Mouse (Mus musculus) liver, embryonic 12.5 days (tissue): ENCODE data around the gene Thap4. TPM values are rescaled to one million over a fixed set of nuclear protein-coding genes. Genes with fewer than 3 reads are reported as not detected.
A peak's percentile ranks its signal among the peaks of the same experiment; 100 is the strongest.
"Not testable (repeated sequence)": the region's sequence is repeated elsewhere in the genome, so short reads cannot be mapped to it uniquely, and the experiment has no call there.

ENCODE experiments used
- ATAC-seq: fragments of 200-750 bp; cut with Nextera tagmentation; 2 replicates; pipeline ENCODE4 v1.8.0; 2017; ENCODE audit warnings: moderate number of reproducible peaks, mild to moderate bottlenecking, moderate library complexity
- H3K27ac ChIP-seq: fragments of 300-500 bp; sonication (generic); 2 replicates; pipeline ENCODE4 v1.5.1; 2016; ENCODE audit warnings: mild to moderate bottlenecking
- H3K27me3 ChIP-seq: fragments of 300-500 bp; sonication (generic); replicated peaks from 2 replicates; pipeline ENCODE4 v1.6.1; 2016; ENCODE audit warnings: mild to moderate bottlenecking, moderate library complexity
- H3K36me3 ChIP-seq: fragments of 300-500 bp; sonication (generic); 2 replicates; pipeline ENCODE4 v1.6.1; 2016; ENCODE audit warnings: mild to moderate bottlenecking, moderate library complexity
- H3K4me1 ChIP-seq: fragments of 300-500 bp; sonication (generic); 2 replicates; pipeline ENCODE4 v1.6.1; 2016
- H3K4me2 ChIP-seq: fragments of 300-500 bp; sonication (generic); 2 replicates; pipeline ENCODE4 v1.6.1; 2016; ENCODE audit warnings: mild to moderate bottlenecking, moderate library complexity
- H3K4me3 ChIP-seq: fragments of 300-500 bp; sonication (generic); 2 replicates; pipeline ENCODE4 v1.5.1; 2016; ENCODE audit warnings: mild to moderate bottlenecking, moderate library complexity
- H3K9ac ChIP-seq: fragments of 300-500 bp; sonication (generic); 2 replicates; pipeline ENCODE4 v1.6.1; 2016; ENCODE audit warnings: mild to moderate bottlenecking, moderate library complexity
- H3K9me3 ChIP-seq: fragments of 300-500 bp; sonication (generic); replicated peaks from 2 replicates; pipeline ENCODE4 v1.6.1; 2016; ENCODE audit warnings: mild to moderate bottlenecking, moderate library complexity
- WGBS: fragments of 180-500 bp; shearing (Covaris S2); methylation state at CpG from one replicate; pipeline ENCODE4 v1.1.7; 2016; ENCODE audit not compliant: insufficient replicate concordance; 5-methylcytosine and 5-hydroxymethylcytosine counted together
- polyA plus RNA-seq: library from polyadenylated mRNA; unstranded; fragments of >200 nt; fragmentation: Nextera tagmentation; extraction: Ambion mirVana; gene quantifications from 2 replicates; pipeline ENCODE4 v1.2.1, GENCODE M21; 2016

Thap4 gene
- polyA plus RNA-seq, 1 experiment from 2014 or later: 22.2 TPM

DNA sequence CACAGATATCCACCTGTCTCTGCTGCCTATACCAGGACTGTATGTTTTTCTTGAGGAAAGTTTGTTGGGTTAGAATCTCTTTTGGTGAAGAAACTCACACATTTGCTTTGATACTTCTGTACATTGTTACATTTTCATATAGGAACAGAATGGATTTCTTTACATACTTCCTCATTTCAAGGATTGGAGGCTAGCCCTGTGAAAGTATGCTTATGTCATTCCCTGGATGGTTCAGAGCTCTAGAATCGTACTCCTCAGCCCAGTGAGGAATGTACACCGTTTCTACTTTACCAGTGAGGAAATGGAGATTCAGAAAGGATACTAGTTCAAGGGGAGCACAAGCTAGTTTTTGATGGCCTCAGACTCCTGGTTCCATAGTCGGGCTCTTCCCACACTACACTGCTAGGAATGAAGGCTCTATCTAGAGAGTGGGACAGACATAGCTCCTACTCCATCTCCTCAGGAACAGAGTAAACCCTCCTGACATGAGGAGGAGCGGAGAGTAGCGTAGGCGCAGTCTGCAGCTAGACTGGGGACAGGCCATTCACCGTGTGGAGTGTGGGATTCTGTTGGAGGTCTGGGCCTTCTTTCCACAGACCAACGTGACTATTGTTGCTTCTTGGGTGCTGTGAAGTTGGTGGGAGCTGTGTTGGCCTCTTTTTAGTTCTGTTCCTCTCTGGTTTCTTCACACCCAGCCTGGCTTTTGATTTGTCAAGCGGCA is 10.4 kb upstream of the Thap4 start:
- Histone ChIP-seq H3K27ac (peak overlapping the region; percentile 32; the same call in 1 of the 2 replicates), H3K9me3 (no peaks in the 10 kb centered on the region), H3K9ac (no peak overlapping the region), H3K4me2 (no peak overlapping the region), H3K4me3 (no peak overlapping the region), H3K4me1 (peaks cover 43% of the 10 kb centered on the region), H3K36me3 (peaks cover 41% of the 10 kb centered on the region), H3K27me3 (no peaks in the 10 kb centered on the region)
- 82% methylated on average over 9 of the region's 9 CpGs for WGBS
- ATAC-seq: no peak

GRCm38 (mm10) chr1:93763531-93763930 is 8.9 kb upstream of the Thap4 start:
- not testable (repeated sequence) for H3K4me3 ChIP-seq, H3K9ac ChIP-seq, H3K9me3 ChIP-seq, H3K27me3 ChIP-seq
- Histone ChIP-seq H3K4me2 (peak overlapping the region; percentile 37), H3K36me3 (peaks cover 26% of the 10 kb centered on the region), H3K4me1 (peaks cover 56% of the 10 kb centered on the region), H3K27ac (peak overlapping the region; percentile 58)
- peak; percentile 85 for ATAC-seq
- WGBS: 64% methylated on average over 3 of the region's 3 CpGs

DNA sequence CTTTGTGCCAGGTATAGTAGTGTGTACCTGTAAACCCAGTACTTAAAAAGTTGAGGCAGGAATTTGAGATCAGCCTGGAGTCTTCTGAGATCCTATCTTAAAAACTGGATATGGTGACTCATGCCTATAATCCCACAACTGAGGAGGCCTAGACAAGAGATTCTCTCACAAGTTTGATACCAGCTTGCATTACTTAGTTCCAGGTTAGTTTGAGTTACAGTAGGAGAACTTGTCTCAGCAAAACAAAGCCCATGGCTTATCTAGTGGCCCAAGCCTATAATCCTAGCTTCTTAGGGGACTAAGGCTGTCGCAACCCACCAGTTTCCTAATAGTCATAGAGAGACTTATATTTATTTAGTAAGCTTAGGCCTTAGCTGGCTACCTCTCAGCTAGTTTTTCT is 5.4 kb upstream of the Thap4 start:
- no peak overlapping the region for H3K4me2 ChIP-seq
- H3K36me3 ChIP-seq: peaks cover 17% of the 10 kb centered on the region
- no peaks in the 10 kb centered on the region for H3K9me3 ChIP-seq
- 0 out of 2 replicates have a peak overlapping the region, but pooled peaks have one; percentile 0 for H3K27ac ChIP-seq
- 100% methylated on average over 1 of the region's 1 CpGs for WGBS
- no peak overlapping the region for H3K4me3 ChIP-seq
- no peaks in the 10 kb centered on the region for H3K27me3 ChIP-seq
- peaks cover 84% of the 10 kb centered on the region for H3K4me1 ChIP-seq
- ATAC-seq: no peak
- no peak overlapping the region for H3K9ac ChIP-seq

GRCm38 (mm10) chr1:93756154-93756553 is 1.5 kb upstream of the Thap4 start:
- H3K27ac ChIP-seq: peak overlapping the region; percentile 94
- peak; percentile 16; the same call in 1 of the 2 replicates for ATAC-seq
- no peaks in the 10 kb centered on the region for H3K27me3 ChIP-seq
- peaks cover 10% of the 10 kb centered on the region for H3K36me3 ChIP-seq
- peak overlapping the region; percentile 93 for H3K9ac ChIP-seq
- H3K9me3 ChIP-seq: no peaks in the 10 kb centered on the region
- H3K4me3 ChIP-seq: peak overlapping the region; percentile 91
- H3K4me2 ChIP-seq: peak overlapping the region; percentile 98
- peaks cover 67% of the 10 kb centered on the region for H3K4me1 ChIP-seq

- Histone ChIP-seq H3K27ac (peak overlapping the region; percentile 94), H3K4me1 (peaks cover 67% of the 10 kb centered on the region), H3K36me3 (peaks cover 5% of the 10 kb centered on the region), H3K9me3 (no peaks in the 10 kb centered on the region), H3K4me2 (peak overlapping the region; percentile 98), H3K4me3 (peak overlapping the region; percentile 91), H3K27me3 (no peaks in the 10 kb centered on the region), H3K9ac (peak overlapping the region; percentile 93)
- no peak for ATAC-seq
- WGBS: 25% methylated on average over 7 of the region's 7 CpGs
These were observed 954 bp upstream of the Thap4 start for GRCm38 (mm10) chr1:93755618-93756017.

GRCm38 (mm10) chr1:93755291-93755610 is 587 bp upstream of the Thap4 start:
- ATAC-seq: no peak

DNA sequence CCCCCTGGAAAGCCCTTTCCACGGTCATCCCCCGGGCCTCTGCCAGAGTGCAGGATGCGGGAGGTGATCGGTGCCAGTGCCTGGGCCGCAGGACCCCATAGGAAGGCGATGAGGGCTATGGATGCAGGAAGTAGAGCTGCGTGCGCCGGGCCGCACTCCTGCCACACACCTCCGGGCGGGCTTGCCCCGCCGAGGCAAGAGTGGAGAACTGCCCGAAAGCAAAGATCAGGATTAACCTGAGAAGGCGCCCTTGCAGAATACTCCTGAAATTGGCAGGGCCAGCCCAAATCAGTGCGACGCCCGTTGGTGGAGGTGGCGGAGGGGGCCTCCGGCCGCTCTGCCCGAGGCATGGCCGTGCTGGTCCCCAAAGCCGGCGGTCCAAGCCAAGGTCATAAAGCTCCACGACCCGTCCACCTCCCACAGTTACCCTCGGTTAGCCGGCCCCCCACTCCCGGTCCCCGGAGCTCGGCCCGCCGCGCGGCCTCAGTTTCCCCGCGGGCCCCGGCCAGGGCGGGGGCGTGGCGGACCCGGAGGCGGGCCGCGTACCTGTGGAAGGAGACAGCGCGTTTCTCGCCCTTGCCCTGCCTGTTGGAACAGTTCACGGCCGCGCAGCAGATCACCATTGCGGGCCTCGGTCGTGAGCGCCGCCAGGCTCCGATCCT is 622 bp downstream of the Thap4 start:
- ATAC-seq: peak; percentile 50
- Histone ChIP-seq H3K27ac (peak overlapping the region; percentile 94), H3K9me3 (no peaks in the 10 kb centered on the region), H3K4me1 (peaks cover 53% of the 10 kb centered on the region), H3K27me3 (no peaks in the 10 kb centered on the region), H3K4me3 (peak overlapping the region; percentile 91), H3K36me3 (peaks cover 17% of the 10 kb centered on the region), H3K4me2 (peak overlapping the region; percentile 98), H3K9ac (peak overlapping the region; percentile 93)
- WGBS: under 1% methylated on average over 59 of the region's 59 CpGs

More at GRCm38 (mm10) chr1:93755291-93755610, 587 bp upstream of the Thap4 start:
- peaks cover 65% of the 10 kb centered on the region for H3K4me1 ChIP-seq
- H3K27me3 ChIP-seq: no peaks in the 10 kb centered on the region
- H3K9me3 ChIP-seq: no peaks in the 10 kb centered on the region
- under 1% methylated on average over 13 of the region's 13 CpGs for WGBS
- H3K4me3 ChIP-seq: peak overlapping the region; percentile 91
- peak overlapping the region; percentile 93 for H3K9ac ChIP-seq
- H3K4me2 ChIP-seq: peak overlapping the region; percentile 98
- peaks cover 5% of the 10 kb centered on the region for H3K36me3 ChIP-seq
- H3K27ac ChIP-seq: peak overlapping the region; percentile 94

DNA sequence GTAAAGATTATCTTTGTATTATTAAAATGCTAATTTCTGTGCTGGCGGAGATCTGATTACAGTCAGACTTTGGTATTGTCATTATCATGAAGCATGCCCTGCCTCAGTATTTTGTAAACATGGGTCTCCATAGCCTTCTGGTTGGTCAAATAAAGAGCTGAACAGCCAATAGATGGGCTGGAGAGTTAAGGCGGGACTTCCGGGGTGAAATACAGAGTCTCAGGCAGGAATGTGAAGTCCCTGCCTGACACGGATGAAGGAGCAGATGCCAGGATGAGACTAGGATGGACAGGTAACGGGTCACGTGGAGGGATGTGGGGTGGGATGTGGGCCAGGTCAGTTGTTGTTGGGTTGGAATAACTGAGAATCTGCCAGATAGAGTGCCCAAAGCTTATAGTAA is 3.4 kb downstream of the Thap4 start, which contains the start of gene Atg4b:
Gene Atg4b, plus strand, starts transcription at position 211 of the 400 bp plus-strand sequence.
- Histone ChIP-seq H3K36me3 (peaks cover 26% of the 10 kb centered on the region), H3K4me3 (no peak within 1 kb of the TSS), H3K4me2 (no peak within 1 kb of the TSS), H3K4me1 (peaks cover 36% of the 10 kb centered on the region), H3K27me3 (no peaks in the 10 kb centered on the region), H3K27ac (no peak within 1 kb of the TSS), H3K9me3 (no peaks in the 10 kb centered on the region), H3K9ac (no peak within 1 kb of the TSS)
- 77% methylated on average over 6 of the region's 6 CpGs for WGBS
- no peak for ATAC-seq

DNA sequence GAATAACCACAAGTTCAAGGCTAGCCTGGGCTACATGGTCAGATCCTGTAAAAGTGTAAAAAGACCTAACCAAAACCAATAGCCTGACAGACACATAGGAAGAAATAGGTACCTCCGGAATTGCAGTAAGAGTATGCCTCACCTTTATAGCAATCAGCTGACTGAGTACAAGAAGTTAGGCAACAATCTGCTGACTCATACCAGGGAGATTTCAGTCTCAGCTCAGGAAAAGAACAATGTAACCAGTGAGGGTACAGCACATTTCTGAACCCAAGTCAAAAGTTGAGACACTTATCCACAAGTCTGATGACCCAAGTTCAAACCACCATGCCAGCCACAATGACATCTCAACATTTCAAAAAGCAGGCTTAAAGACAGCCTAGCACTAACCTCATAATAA is 6.1 kb downstream of the Thap4 start:
- Histone ChIP-seq H3K9ac (no peak overlapping the region), H3K27ac (no peak overlapping the region), H3K27me3 (no peaks in the 10 kb centered on the region), H3K4me2 (no peak overlapping the region), H3K36me3 (peaks cover 41% of the 10 kb centered on the region), H3K4me3 (no peak overlapping the region), H3K4me1 (peaks cover 21% of the 10 kb centered on the region), H3K9me3 (no peaks in the 10 kb centered on the region)
- WGBS: 100% methylated on average over 1 of the region's 1 CpGs
- no peak for ATAC-seq

DNA sequence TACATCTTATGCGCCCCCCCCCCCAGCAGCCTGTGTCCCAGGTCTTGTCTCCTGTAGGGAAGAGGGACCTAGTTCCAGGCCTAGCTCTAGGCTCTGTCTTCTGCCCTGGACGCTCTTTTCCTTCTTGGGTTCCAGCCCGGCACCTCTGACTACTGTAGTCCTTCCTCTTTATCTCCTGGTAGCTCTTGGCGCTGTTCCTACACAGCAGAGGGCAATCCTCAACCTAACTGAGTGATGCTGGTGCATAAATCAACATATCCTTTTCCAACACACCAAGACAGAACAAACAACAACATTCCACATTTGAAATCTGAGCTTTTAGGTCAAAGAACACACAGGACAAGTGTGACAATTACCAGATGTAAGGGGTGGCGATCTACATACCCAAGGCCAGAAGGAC is 8.5 kb downstream of the Thap4 start:
- peaks cover 42% of the 10 kb centered on the region for H3K36me3 ChIP-seq
- no peaks in the 10 kb centered on the region for H3K9me3 ChIP-seq
- H3K4me3 ChIP-seq: no peak overlapping the region
- H3K4me1 ChIP-seq: peaks cover 27% of the 10 kb centered on the region
- H3K9ac ChIP-seq: no peak overlapping the region
- H3K27ac ChIP-seq: no peak overlapping the region
- no peak for ATAC-seq
- H3K27me3 ChIP-seq: no peaks in the 10 kb centered on the region
- 75% methylated on average over 5 of the region's 5 CpGs for WGBS
- no peak overlapping the region for H3K4me2 ChIP-seq

GRCm38 (mm10) chr1:93742910-93743309 is 11.8 kb downstream of the Thap4 start:
- Histone ChIP-seq H3K27me3 (no peaks in the 10 kb centered on the region), H3K4me2 (no peak overlapping the region), H3K4me3 (no peak overlapping the region), H3K9me3 (no peaks in the 10 kb centered on the region), H3K27ac (no peak overlapping the region), H3K36me3 (peaks cover 20% of the 10 kb centered on the region), H3K9ac (no peak overlapping the region), H3K4me1 (peaks cover 25% of the 10 kb centered on the region)
- no peak for ATAC-seq

- peak; percentile 76 for ATAC-seq
- Histone ChIP-seq H3K27me3 (no peaks in the 10 kb centered on the region), H3K9me3 (no peaks in the 10 kb centered on the region), H3K36me3 (peaks cover 20% of the 10 kb centered on the region), H3K4me2 (peak overlapping the region; percentile 44), H3K4me1 (peaks cover 25% of the 10 kb centered on the region), H3K9ac (peak overlapping the region; percentile 29; the same call in 1 of the 2 replicates), H3K27ac (no peak overlapping the region), H3K4me3 (no peak overlapping the region)
- WGBS: 13% methylated on average over 4 of the region's 4 CpGs
These were observed 12.7 kb downstream of the Thap4 start for GRCm38 (mm10) chr1:93741987-93742386.
